Mouse (Mus musculus): Measurements from ENCODE around the gene Bcl2. TPM values are rescaled to one million over a fixed set of nuclear protein-coding genes. Genes with fewer than 3 reads are reported as not detected.

Bcl2 gene
- polyA plus RNA-seq, 1 experiment from 2014 or later: 6.7 TPM

DNA sequence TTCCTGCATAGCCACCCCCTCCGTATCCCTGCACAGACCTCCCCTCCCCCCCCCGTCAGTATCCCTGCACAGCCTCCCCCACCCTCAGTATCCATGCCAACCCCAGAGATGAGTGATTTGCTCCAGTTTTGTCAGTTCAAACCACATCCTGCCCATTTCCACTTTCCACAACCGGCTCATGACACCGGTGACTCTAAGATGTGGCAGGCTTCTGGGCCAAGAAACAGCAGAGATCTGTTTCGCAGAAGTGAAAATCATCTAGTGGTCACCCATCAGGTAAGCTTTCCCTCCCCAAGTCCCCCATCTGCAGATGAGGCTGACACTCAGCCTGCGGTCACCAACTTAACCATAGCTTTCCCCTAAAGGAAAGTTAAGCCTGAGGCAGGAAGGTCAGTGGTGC, 198.5 kb downstream of the Bcl2 start:
- Histone ChIP-seq H3K36me3 (no peaks in the 10 kb centered on the region), H3K4me2 (no peak overlapping the region), H3K9me3 (no peaks in the 10 kb centered on the region), H3K27ac (replicated peaks) (no peak overlapping the region), H3K4me1 (peaks cover 21% of the 10 kb centered on the region), H3K27me3 (replicated peaks) (no peaks in the 10 kb centered on the region), H3K9ac (no peak overlapping the region), H3K4me3 (no peak overlapping the region)
- no peak for ATAC-seq (ENCODE audit: extremely low read depth, insufficient number of reproducible peaks, low FRiP score, low TSS enrichment)
- 86% methylated on average over 6 of the region's 6 CpGs for WGBS

DNA sequence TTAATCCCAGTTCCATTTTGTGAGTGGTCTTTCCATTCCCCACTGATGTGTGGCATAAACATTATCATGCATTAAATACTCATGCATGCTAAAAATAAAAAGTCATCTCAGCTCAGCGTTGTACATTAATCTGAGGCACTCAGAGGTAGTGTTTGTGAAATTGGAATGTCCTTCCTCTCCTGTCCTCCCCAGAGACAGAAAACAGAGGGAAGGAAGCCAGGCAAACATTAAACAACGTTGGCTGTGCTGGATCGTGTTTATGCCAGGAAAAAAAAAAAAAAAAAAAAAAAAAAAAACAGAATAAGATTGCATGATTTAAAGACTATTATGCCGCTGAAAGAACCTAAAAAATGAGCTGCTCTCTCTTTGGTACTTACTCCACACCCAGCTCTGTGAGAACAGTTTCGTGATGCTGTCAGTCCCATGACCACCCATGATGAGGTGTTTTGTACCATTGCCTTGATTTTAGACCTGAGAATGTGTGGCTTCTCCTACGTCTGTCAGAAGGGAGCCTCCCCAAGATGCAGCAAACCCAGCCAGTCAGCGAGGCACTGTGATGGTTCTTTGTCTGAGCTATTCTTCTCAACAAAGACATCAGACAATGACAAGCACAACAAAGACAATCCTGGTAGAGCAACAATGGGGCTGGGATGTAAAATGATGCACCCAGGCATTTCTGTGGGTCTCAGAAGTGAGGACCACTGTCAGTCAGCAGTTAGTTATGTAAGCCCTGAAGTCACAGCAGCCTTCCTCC, 200.0 kb downstream of the Bcl2 start:
- Histone ChIP-seq H3K9me3 (no peaks in the 10 kb centered on the region), H3K4me2 (no peak overlapping the region), H3K27ac (replicated peaks) (no peak overlapping the region; the same call in 1 of the 2 replicates), H3K4me1 (peaks cover 21% of the 10 kb centered on the region), H3K27me3 (replicated peaks) (no peaks in the 10 kb centered on the region), H3K4me3 (no peak overlapping the region), H3K9ac (no peak overlapping the region), H3K36me3 (no peaks in the 10 kb centered on the region)
- no peak for ATAC-seq (ENCODE audit: extremely low read depth, insufficient number of reproducible peaks, low FRiP score, low TSS enrichment)
- WGBS: 45% methylated on average over 7 of the region's 7 CpGs

DNA sequence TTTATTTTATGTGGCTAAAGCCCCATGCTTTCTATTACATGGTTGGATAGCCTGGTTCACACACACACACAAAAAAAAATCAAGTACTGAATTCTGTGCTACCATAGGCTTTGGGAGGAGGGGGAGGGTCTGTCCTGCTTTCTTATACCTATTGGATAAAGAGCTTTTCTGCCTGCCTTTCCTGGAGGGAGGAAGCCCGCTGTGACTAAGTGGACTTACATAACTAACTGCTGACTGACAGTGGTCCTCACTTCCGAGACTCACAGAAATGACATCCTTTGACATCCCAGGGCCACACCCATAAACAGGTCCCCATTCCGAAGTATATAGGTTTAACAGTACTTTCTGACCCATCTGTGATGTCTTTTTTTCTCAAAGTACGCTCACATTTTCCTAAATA, 200.6 kb downstream of the Bcl2 start:
- H3K36me3 ChIP-seq: no peaks in the 10 kb centered on the region
- no peak overlapping the region for H3K4me3 ChIP-seq
- ATAC-seq (ENCODE audit: extremely low read depth, insufficient number of reproducible peaks, low FRiP score, low TSS enrichment): no peak
- 73% methylated on average over 4 of the region's 4 CpGs for WGBS
- no peak overlapping the region for H3K4me2 ChIP-seq
- no peaks in the 10 kb centered on the region for H3K9me3 ChIP-seq
- H3K4me1 ChIP-seq: peaks cover 21% of the 10 kb centered on the region
- H3K27me3 ChIP-seq (replicated peaks): no peaks in the 10 kb centered on the region
- H3K27ac ChIP-seq (replicated peaks): no peak overlapping the region; the same call in 1 of the 2 replicates
- H3K9ac ChIP-seq: no peak overlapping the region

DNA sequence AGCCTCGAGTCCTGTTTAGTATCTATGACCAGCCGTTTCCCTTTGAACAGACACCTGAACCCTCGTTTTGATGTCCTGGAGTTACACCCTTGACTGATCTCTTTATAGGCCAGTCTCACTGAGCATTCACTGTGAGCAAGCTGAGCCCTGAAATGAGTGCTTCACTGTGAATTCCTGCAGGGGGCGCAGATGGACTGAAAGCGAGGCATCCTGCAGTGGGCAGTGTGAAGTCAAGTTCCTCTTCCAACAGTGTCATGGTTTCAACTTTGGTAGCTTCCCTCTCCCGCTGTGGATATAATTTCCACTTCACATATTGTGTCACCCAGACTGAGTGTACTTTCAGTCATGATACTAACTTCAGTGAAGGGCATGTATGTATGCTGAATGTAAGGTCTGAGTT, 202.5 kb downstream of the Bcl2 start:
- no peaks in the 10 kb centered on the region for H3K27me3 ChIP-seq (replicated peaks)
- 20% methylated on average over 6 of the region's 6 CpGs for WGBS
- no peak overlapping the region for H3K27ac ChIP-seq (replicated peaks)
- no peak overlapping the region for H3K4me3 ChIP-seq
- no peak for ATAC-seq (ENCODE audit: extremely low read depth, insufficient number of reproducible peaks, low FRiP score, low TSS enrichment)
- no peak overlapping the region for H3K4me2 ChIP-seq
- no peaks in the 10 kb centered on the region for H3K9me3 ChIP-seq
- H3K4me1 ChIP-seq: peaks cover 12% of the 10 kb centered on the region
- no peaks in the 10 kb centered on the region for H3K36me3 ChIP-seq
- H3K9ac ChIP-seq: no peak overlapping the region

DNA sequence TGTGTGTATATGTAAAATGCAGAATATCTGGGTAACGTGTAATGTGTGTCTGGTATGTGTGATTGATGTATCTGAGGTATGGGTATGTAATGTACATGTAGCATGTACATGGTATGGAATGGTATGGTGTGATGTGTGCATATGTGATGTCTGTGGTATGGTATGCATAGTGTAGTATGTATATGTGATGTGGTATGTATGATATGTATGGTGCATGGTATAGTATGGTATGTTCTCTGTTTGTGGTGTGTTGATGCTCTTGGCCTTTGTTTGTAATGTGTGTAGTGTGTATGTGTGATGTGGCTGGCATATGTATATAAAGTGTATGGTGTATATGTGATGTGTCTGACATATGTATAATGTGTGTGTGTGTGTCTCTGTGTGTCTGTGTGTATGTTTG, 206.5 kb downstream of the Bcl2 start:
- Histone ChIP-seq H3K36me3 (no peaks in the 10 kb centered on the region), H3K27me3 (replicated peaks) (no peaks in the 10 kb centered on the region), H3K4me1 (no peaks in the 10 kb centered on the region), H3K9ac (no peak overlapping the region), H3K4me3 (no peak overlapping the region), H3K27ac (replicated peaks) (no peak overlapping the region), H3K4me2 (no peak overlapping the region), H3K9me3 (no peaks in the 10 kb centered on the region)
- ATAC-seq (ENCODE audit: extremely low read depth, insufficient number of reproducible peaks, low FRiP score, low TSS enrichment): no peak
- 48% methylated on average over 1 of the region's 1 CpGs for WGBS

DNA sequence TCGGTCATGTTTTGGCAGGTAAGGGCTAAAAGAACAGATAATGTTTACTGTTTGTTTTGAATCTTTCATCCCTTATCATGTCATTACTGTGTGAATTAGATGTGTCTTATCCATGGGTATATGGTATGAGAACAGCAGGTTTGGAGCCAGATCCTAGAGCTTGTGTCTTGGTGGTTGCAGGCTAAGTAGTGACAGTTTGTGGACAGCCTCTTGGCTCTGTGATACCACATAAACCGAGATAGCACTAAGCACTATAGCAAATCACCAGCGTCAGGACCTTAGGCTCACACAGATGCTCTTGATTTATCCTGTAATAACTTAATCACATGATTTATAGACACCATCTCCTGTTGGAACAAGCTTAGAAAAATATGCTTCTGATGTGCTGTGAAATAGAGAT, 210.2 kb downstream of the Bcl2 start:
- Histone ChIP-seq H3K27ac (replicated peaks) (no peak overlapping the region), H3K36me3 (no peaks in the 10 kb centered on the region), H3K4me2 (no peak overlapping the region), H3K27me3 (replicated peaks) (no peaks in the 10 kb centered on the region), H3K4me1 (no peaks in the 10 kb centered on the region), H3K9ac (no peak overlapping the region), H3K9me3 (no peaks in the 10 kb centered on the region), H3K4me3 (no peak overlapping the region)
- WGBS: 68% methylated on average over 3 of the region's 3 CpGs
- ATAC-seq (ENCODE audit: extremely low read depth, insufficient number of reproducible peaks, low FRiP score, low TSS enrichment): no peak

DNA sequence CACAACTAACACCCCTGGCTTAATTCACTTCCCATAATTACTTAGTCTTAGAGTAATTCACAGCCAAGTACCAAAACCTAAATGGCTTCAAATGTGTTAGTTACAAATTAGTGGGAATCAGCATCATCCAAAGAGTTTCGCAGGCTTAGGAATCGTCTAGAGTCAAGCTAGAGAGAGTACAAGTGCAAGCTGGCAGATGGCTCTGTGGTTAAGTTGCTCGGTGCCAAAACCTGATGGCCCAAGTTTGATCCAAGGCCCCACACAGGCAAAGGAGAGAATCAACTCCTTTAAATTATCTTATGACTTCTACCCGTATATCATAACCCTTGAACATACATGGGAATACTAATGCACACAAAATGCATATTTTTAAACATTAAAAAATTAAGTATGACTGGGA, 210.7 kb downstream of the Bcl2 start:
- Histone ChIP-seq H3K27me3 (replicated peaks) (no peaks in the 10 kb centered on the region), H3K4me2 (no peak overlapping the region), H3K4me1 (no peaks in the 10 kb centered on the region), H3K4me3 (no peak overlapping the region), H3K36me3 (no peaks in the 10 kb centered on the region), H3K9me3 (no peaks in the 10 kb centered on the region), H3K27ac (replicated peaks) (no peak overlapping the region), H3K9ac (no peak overlapping the region)
- no peak for ATAC-seq (ENCODE audit: extremely low read depth, insufficient number of reproducible peaks, low FRiP score, low TSS enrichment)
- WGBS: 84% methylated on average over 4 of the region's 4 CpGs

DNA sequence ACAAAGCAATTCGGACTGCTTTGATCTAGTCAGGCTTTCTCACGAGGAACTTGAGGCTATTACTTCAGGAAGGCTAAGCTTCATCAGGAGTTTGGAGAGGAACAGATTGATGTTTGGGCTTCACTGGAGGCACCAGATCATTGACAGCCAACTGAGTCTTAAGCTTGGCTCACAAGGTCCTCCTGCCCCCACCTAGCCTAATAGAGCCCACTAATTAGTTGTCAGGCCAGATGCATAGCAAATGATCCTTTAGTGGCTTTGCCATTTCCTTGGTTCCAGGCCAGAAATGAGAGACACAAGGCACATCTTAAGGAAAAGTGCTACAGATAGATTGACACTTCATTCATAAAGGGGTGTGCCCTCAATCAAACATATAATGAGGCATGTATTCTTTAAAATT, 216.1 kb downstream of the Bcl2 start:
- no peak overlapping the region for H3K27ac ChIP-seq (replicated peaks)
- no peak overlapping the region for H3K4me3 ChIP-seq
- no peak overlapping the region for H3K4me2 ChIP-seq
- 0 out of 2 replicates have a peak, but pooled peaks cover under 1% of the 10 kb centered on the region for H3K9me3 ChIP-seq
- WGBS: 61% methylated on average over 2 of the region's 2 CpGs
- no peak for ATAC-seq (ENCODE audit: extremely low read depth, insufficient number of reproducible peaks, low FRiP score, low TSS enrichment)
- H3K4me1 ChIP-seq: no peaks in the 10 kb centered on the region
- no peaks in the 10 kb centered on the region for H3K36me3 ChIP-seq
- no peak overlapping the region for H3K9ac ChIP-seq
- no peaks in the 10 kb centered on the region for H3K27me3 ChIP-seq (replicated peaks)

Small RNAs within 50 kb of the gene (microRNA-seq; reads per million reads assigned to microRNA genes)
- gene Mir3473f: not detected

Other genes starting within 250 kb of the Bcl2 start
- gene Kdsr, start 45.5 kb upstream of the Bcl2 start, polyA plus RNA-seq (2015; fragmentation: Nextera tagmentation; extraction: Ambion mirVana): 8.3 and 9.7 TPM in 2 replicates
- 39.0 and 40.3 TPM in 2 replicates for gene Vps4b, start 82.5 kb upstream of the Bcl2 start, polyA plus RNA-seq (2015; fragmentation: Nextera tagmentation; extraction: Ambion mirVana)
- not detected in 2 replicates for gene Serpinb5, start 146.9 kb upstream of the Bcl2 start, polyA plus RNA-seq (2015; fragmentation: Nextera tagmentation; extraction: Ambion mirVana)
- 0.09 and 0.43 TPM in 2 replicates for gene Serpinb12, start 220.2 kb upstream of the Bcl2 start, polyA plus RNA-seq (2015; fragmentation: Nextera tagmentation; extraction: Ambion mirVana)

Data from heart, embryonic 13.5 days (tissue).